21 mouse cellular contexts compared by ENCODE assay signal in genomic region chr1:185405921-185406320, GRCm38 (mm10). TPM values are rescaled to one million over a fixed set of nuclear protein-coding genes. Genes with fewer than 3 reads are reported as not detected.
DNase-seq lines count a peak whose midpoint lies in the region; ATAC-seq lines count a peak whose summit lies in the region.
"Had no signal": no experiment of that assay in that cellular context is flagged by ENCODE, and none has a peak within 500 bp of the region (broad histone marks: within the 10 kb centered on the region; RNA-seq: fewer than 3 reads in every experiment).

No protein-coding gene starts in this region.

- no peak overlapping the region for H3K4me2 ChIP-seq in heart, embryonic 15.5 days
- H3K4me2 ChIP-seq: embryonic facial prominence, embryonic 13.5 days; forebrain, embryonic 13.5 days; hindbrain, embryonic 15.5 days had no signal

- ATAC-seq in heart, embryonic 15.5 days (replicated peaks; ENCODE audit: insufficient number of reproducible peaks, insufficient read depth, low FRiP score, low read depth) = peak; percentile 75
- ATAC-seq in megakaryocyte-erythroid progenitor cell, adult 5-6 weeks (replicated peaks; ENCODE audit: low FRiP score, low TSS enrichment, poor library complexity, severe bottlenecking) = 0 out of 2 replicates have a peak, but pooled peaks have one; percentile 31
- ATAC-seq: forebrain, embryonic 13.5 days; forebrain, postnatal 0 days; inflammation-experienced regulatory T-cells, adult 6 months; intestine, postnatal 0 days had no signal

- 53% methylated on average over 10 of the region's 10 CpGs for WGBS in heart, embryonic 15.5 days
- WGBS in heart, embryonic 10.5 days = 86% methylated on average over 10 of the region's 10 CpGs

- no peaks in the 10 kb centered on the region for H3K27me3 ChIP-seq in heart, embryonic 15.5 days
- no peaks in the 10 kb centered on the region for H3K27me3 ChIP-seq in heart, embryonic 10.5 days (ENCODE audit: insufficient read depth, poor library complexity, severe bottlenecking)
- H3K27me3 ChIP-seq: CH12.LX; embryonic facial prominence, embryonic 13.5 days; forebrain, embryonic 13.5 days; hindbrain, embryonic 15.5 days had no signal

- H3K9ac ChIP-seq in heart, embryonic 15.5 days = no peak overlapping the region
- H3K9ac ChIP-seq: embryonic facial prominence, embryonic 13.5 days; forebrain, embryonic 13.5 days; forebrain, postnatal 0 days; hindbrain, embryonic 15.5 days had no signal

- H3K4me3 ChIP-seq in heart, embryonic 15.5 days = no peak overlapping the region
- H3K4me3 ChIP-seq in heart, embryonic 10.5 days = no peak overlapping the region
- H3K4me3 ChIP-seq: embryonic facial prominence, embryonic 13.5 days; forebrain, embryonic 13.5 days; hindbrain, embryonic 15.5 days had no signal

- H3K4me1 ChIP-seq in heart, embryonic 15.5 days (replicated peaks) = peaks cover 5% of the 10 kb centered on the region
- H3K4me1 ChIP-seq in heart, embryonic 10.5 days = no peaks in the 10 kb centered on the region
- H3K4me1 ChIP-seq: embryonic facial prominence, embryonic 13.5 days; forebrain, embryonic 13.5 days; hindbrain, embryonic 15.5 days had no signal

- no peak for DNase-seq in heart, embryonic 10.5 days (ENCODE audit: low spot score)
- DNase-seq in heart, postnatal 4 days = peak; percentile 17
- DNase-seq in heart, adult 9 months (ENCODE audit: low spot score in 2 of 2) = no peak
- DNase-seq in brain, adult 2 months (ENCODE audit: low read depth, low spot score) = peak; percentile 10
- DNase-seq in T-cell, adult 2 months (ENCODE audit: low spot score) = no peak
- DNase-seq: adrenal gland, postnatal 10 days; cerebellum, adult 18-20 months; cerebellum, adult 9-11 months; cerebellum, postnatal 36 days; forebrain, postnatal 0 days; gastrocnemius, postnatal 14 days; kidney, adult 8-10 months had no signal

- H3K36me3 ChIP-seq in heart, embryonic 15.5 days = peaks cover 78% of the 10 kb centered on the region
- peaks cover 85% of the 10 kb centered on the region for H3K36me3 ChIP-seq in heart, embryonic 10.5 days

- no peak overlapping the region for H3K27ac ChIP-seq in heart, embryonic 15.5 days
- no peak overlapping the region for H3K27ac ChIP-seq in heart, embryonic 10.5 days
- H3K27ac ChIP-seq: embryonic facial prominence, embryonic 13.5 days; forebrain, embryonic 13.5 days; hindbrain, embryonic 15.5 days had no signal

- no peaks in the 10 kb centered on the region for H3K9me3 ChIP-seq in heart, embryonic 15.5 days (replicated peaks)
- H3K9me3 ChIP-seq in heart, embryonic 10.5 days = no peaks in the 10 kb centered on the region
- H3K9me3 ChIP-seq: embryonic facial prominence, embryonic 13.5 days; forebrain, embryonic 13.5 days; hindbrain, embryonic 15.5 days had no signal

RNA-seq across cellular contexts. Expression of gene Eprs, which starts 43.1 kb away (rescaled TPM):
- 96.4 and 99.7 TPM in 2 replicates for polyA plus RNA-seq in heart, embryonic 15.5 days (2015; fragmentation: Nextera tagmentation; extraction: Ambion mirVana)
- 135 and 151 TPM in 2 replicates for polyA plus RNA-seq in heart, embryonic 10.5 days (2016; fragmentation: Nextera tagmentation; extraction: Ambion mirVana)
- 10 to 100 TPM; 82.0 to 88.0 TPM for total RNA-seq in heart, postnatal 4 days (2021)
- 120 and 136 TPM in 2 replicates for total RNA-seq in megakaryocyte-erythroid progenitor cell, adult 5-6 weeks (2014; fragmentation: Nextera tagmentation)
- total RNA-seq in megakaryocyte-erythroid progenitor cell, adult 5-6 weeks (2017) = 318 and 319 TPM in 2 replicates

RNA-seq across cellular contexts. Expression of gene Slc30a10, which starts 48.7 kb away (rescaled TPM):
- polyA plus RNA-seq in heart, embryonic 15.5 days (2015; fragmentation: Nextera tagmentation; extraction: Ambion mirVana) = 0.06 and 0.18 TPM in 2 replicates
- 3.5 and 3.9 TPM in 2 replicates for polyA plus RNA-seq in heart, embryonic 10.5 days (2016; fragmentation: Nextera tagmentation; extraction: Ambion mirVana)
- not detected for total RNA-seq in heart, postnatal 4 days (2021)
- 0.96 and 1.1 TPM in 2 replicates for total RNA-seq in megakaryocyte-erythroid progenitor cell, adult 5-6 weeks (2014; fragmentation: Nextera tagmentation)
- total RNA-seq in megakaryocyte-erythroid progenitor cell, adult 5-6 weeks (2017) = 1.7 TPM in 1 of 2 replicates, not detected in the other
- total RNA-seq: CH12.LX; heart, postnatal 14 days had no signal
- polyA plus RNA-seq: inflammation-experienced regulatory T-cells, adult 6 months had no signal

Comparison
In these comparisons a context has a peak if more than half of its experiments do, and no peak if none do; other contexts are left out.
1. DNase-seq: peak in heart, postnatal 4 days (single experiment) and brain, adult 2 months (single experiment); none in heart, embryonic 10.5 days (single experiment), heart, adult 9 months (0 of 2) and T-cell, adult 2 months (single experiment).